Mouse (Mus musculus) gastrocnemius, postnatal 25 days (tissue): Measurements from ENCODE around the gene Ywhag. TPM values are rescaled to one million over a fixed set of nuclear protein-coding genes. Genes with fewer than 3 reads are reported as not detected.

Experiments
- DNase-seq: peaks from one replicate; pipeline ENCODE4 v3.0.0; 2022
- total RNA-seq, 2 experiments: library from RNA; stranded (reverse); gene quantifications; 1 replicate in 1 of 2; 2 replicates in 1 of 2; pipeline ENCODE4 v1.2.3; 2021

Gene Ywhag
- total RNA-seq, 2 experiments from 2014 or later: 282 to 288 TPM

DNA sequence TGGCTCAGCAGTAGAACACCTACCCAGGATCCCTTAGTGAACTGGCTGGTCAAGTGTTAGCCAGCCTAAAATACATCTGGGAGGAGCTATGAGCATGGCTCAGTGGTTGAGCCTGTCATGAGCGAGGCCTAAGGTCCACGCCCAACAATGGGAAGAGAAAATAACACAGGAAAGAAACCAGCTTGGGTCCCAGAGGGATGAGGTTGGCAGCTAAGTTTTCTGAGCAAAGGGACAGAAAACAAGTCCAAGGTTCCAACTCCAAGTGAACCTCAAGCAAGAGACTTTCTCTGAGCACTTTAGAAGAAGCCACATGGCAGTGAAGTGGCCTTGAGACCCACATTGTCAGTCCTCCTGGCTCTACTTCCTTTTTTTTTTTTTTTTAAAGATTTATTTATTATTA lies 17.2 kb upstream of the Ywhag start:
- DNase-seq: no peak

DNA sequence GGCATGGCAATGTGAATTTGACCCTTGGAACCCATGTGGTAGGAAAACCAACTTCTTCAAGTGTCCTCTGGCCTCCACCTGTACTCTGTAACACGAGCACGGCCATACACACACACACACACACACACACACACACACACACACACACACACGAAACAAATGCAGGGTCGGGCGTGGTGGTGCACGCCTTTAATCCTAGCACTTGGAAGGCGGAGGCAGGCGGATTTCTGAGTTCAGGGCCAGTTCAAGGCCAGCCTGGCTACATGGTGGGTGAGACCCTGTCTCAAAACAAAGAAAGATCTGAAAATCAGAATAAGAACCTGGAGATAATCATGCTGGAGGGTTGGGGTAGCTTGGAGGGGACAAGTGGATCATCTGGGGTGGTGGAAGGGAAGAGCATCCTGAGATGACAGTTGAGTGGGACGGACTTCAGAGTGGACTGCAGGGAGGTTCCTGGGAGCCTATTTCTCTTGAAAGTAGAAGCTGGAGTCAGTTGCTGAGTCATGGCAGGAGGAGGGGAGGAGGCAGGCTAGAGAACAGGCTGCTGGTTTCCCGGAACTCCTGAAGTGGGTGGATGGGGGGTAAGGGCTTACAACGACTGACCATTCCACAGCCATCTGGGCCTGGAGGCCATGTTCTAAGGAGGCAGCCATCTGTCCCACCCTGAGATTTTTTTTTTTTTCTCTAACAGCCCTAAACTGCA lies 16.4 kb upstream of the Ywhag start:
- no peak for DNase-seq

DNA sequence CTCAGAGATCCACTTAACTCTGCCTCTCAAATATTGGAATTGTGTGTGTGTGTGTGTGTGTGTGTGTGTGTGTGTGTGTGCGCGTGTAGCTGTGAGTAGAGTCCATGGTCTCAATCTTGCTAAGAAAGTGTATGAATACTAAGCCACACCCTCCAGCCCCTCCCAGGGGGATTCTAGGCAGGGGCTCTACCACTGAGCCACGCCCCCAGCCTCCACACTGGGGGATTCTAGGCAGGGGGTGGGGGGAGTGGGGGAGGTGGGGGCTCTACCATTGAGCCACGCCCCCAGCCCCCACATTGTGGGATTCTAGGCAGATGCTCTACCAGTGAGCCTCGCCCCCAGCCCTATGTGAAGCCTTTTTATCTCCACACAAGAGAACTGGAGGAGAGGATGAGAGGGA lies 12.2 kb upstream of the Ywhag start:
- no peak for DNase-seq

DNA sequence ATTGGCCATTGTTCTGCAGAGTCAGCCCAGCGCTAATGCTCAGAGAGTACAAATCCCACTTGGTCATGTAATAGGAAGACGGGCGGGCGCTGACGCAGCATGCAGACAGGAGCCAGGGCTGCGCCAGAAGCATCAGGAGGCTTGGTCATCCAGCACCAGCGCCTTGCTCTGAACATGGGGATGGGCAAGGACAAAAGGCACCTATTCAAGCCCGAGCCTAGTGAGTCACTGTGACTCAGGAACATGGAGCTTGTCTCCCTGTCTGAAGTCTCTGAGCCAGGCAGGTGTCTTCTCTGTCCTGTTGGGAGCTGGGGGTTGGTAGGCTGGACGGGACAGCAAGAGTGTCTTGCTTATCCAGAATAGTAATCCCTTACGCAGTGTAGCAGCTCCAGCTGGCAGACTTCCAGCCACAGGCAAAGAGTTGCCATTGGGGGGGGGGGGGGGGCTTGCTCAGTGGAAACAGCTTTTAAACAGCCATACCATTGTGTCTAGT lies 11.5 kb upstream of the Ywhag start:
- peak; percentile 28 for DNase-seq

DNA sequence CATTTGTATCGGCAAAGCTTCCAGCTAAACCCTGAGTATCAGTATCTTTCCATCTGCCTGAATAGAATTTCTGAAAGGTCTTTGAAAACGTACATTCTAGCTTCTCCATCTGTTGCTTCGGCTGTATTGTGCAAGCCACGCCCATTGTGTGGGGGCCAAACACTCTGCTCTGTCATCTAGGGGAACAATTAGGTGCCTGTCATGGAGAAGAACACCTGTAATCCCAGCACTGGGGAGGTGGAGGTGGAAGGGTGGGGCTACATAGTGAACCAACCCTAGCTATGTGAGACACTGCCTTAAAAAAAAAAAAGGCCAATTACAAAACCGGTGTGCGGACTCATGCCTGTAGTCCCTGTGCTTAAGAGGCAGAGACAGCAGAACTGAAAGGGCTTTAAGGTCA lies 8.3 kb upstream of the Ywhag start:
- DNase-seq: no peak

DNA sequence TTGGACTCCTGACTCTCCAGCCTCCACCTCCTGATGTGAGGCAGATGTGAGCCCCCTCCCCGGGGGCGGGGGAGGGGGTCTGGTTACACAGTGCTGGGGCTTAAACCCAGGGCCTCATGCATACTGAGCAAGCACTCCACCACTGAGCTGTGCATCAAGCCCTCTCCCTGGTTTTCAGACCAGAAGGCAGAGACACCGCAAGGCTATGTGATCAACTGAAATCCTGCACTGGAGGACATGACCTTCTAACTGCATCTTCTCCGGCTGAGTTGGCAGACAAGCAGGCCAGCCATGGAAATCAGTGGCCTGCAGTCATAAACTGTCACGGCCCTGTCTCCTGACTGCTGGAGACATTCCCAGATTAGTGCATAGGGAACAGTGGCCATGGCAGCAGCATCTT lies 6.2 kb upstream of the Ywhag start:
- no peak for DNase-seq

DNA sequence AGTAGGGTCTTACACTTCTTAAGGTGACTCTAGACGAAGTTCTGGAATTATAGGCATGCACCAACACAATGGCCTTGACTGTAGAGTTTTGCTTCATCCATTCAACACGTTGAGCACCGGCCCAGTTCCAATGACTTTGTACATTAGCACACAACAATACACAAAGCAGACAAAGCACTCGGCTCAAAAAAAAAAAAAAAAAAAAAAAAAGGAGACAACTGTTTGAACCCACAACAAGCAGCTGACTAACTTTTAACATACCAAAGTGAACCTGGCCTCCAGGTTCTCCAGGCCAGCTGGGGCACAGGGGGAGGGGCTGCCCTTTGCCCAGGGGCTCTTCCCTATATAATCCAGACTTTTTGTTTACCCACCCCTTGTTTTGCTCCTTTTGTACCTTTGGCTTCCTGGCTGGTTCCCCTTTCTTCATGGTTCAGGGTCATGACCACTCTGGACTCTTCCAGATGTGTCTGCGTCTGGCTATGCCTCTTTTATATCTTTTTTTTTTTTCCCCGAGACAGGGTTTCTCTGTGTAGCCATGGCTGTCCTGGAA lies 1.3 kb upstream of the Ywhag start:
- DNase-seq: no peak

DNA sequence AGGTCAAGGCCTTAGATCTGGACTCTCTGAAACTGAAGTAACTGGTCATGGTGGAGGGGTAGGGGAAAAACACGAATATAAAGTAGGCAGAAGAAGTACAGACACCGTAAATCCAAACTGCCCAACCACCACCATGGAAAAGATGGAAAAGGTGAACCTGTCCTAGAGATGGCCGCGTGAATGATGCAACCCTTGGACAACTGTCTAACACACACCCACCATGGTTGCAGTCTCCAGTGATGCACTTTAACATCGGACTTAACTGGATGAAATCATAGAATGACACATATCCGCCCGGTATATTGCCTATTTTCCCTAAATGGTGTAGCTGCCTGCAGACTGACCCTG lies 734 bp upstream of the Ywhag start:
- no peak for DNase-seq

DNA sequence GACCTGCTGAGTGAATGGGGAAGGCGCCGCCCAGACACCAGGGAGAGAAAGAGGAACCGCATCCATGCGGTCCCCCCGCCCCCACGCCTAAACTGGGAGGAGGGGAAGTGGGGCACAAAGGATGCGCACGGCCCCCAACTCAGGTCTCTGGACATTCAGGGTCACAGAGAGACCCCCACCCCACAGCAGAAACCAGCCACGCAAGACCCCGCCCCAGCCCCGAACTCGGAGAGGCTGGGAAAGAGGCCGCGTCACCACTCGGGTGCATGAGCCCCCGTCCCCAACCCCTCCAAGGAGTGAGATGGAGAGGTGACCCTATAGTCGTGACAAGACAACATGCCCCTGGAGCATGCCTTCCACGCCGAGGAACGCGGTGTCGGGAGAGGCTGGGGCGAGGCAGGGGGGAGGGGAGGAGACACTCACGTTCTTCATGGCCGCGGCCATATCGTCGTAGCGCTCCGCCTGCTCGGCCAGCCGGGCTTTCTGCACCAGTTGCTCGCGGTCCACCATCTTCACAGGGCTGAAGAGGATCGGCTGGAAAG lies 445 bp downstream of the Ywhag start:
- DNase-seq: peak; percentile 62

DNA sequence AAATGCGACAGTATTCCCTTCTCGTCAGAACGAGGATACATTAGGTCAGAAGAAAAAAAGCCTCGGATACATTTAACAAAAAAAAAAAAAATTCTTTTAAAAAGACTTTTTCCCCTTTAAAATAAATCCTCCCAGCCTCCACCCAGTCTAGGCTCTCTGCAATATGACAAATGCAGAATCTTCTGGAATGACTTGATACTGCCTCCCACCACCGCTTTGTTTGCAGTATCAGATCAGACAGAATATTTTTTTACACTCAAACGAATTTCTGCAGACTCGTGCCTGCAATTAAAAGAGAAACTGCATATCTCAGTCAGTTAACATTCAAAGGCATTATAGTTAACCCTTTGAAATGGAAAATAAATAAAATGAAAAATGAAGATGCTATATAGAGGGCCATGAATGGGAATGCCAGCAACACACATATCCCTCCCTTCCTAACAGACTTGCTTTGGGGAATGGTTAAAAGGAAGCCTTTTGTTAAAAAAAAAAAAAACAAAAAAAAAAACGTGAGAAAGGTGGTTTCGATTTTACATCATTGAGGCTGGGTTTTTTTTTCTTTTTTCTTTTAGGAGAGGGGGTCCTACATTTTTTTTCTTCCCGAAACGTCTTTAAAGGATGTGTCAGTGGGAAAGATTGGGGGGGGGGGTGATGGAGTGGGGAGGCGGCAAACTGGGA lies 1.1 kb downstream of the Ywhag start:
- no peak for DNase-seq

DNA sequence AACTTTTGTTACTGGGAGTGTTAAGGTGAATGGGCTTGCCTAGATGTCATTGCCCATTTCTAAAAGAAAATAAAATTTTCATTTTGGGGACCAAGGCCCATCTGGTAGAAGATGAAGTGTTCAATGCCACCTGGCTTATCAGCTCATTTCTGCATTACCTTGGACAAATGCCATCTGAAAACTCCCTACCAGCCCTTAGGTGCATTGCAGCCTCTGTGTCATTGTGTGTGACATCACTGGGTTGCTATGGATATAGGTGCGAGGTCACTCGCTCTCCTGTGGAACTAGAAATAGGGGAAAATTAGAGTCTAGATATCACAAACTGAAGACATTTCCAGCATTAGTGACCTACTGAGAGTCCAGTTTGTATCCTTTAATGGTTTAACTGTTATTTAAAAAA lies 2.1 kb downstream of the Ywhag start:
- no peak for DNase-seq

DNA sequence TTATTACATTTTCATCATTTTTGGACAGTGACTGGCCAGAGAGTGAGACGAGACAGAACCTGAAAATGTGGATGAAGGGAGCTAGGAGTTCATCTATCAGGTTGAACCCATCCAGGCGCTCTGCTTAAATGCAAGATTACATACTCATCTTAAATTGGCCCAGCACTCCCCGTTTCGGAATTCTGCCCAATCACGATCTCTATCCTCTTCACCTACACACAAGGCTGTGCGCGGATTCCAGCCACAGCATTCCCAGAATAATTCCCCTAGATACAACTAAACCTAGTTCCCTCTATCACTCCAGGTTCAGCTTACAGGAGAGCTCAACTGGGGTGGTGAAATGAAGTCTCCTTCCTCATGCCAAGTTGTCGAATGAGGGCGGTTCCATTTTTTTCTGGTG lies 2.9 kb downstream of the Ywhag start:
- DNase-seq: no peak

DNA sequence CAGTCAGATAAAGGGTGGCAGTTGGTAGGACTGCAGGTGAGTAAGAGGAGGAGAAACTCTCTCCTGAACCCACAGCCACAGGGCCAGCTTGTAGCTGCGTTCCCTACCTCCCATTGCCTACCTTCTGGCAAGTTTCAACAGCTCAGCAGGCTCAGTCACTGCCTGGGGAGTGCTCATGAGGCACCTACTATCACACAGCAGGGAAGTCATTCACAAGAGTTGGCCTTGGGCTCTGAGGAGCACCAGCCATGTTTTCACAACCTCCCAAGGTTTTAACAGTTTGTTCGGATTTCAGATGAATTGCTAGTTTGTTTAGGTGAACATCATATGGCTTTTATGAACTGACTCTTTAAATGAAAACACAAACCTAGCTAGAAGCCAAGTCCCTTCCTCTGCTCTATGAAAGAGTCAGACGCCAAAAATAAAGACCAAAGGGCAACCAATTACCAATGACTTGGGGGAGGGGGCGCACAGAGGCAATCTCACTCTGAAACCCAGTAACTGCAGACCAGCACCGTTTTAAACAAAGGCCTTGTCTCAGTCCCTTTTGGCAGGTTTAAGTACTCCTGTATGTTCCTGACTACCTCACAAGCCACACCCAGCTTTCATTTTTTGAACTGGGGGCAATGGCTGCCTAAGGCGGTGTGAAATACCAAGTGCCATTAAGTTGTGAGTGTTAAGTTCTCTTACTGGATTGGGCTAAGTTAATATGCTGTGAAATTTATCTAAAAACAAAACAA lies 4.6 kb downstream of the Ywhag start:
- DNase-seq: no peak

DNA sequence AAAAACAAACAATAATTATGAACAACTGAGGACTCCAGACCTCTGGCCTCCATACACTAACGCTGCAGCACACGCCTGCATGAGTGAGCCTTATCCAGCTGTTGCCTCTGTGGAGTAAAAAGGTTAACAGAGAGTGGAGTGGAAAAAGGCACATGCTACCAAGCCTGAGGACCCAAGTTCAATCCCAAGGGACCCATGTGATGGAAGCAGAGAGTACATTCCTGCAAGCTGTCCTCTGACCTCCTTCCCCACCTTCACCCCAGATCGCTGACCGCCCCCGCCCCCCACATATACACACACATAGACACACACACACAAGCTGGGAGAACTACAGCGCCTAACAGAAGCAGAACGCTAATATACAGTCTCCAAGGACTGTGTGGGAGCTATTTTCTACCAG lies 10.5 kb downstream of the Ywhag start:
- no peak for DNase-seq

DNA sequence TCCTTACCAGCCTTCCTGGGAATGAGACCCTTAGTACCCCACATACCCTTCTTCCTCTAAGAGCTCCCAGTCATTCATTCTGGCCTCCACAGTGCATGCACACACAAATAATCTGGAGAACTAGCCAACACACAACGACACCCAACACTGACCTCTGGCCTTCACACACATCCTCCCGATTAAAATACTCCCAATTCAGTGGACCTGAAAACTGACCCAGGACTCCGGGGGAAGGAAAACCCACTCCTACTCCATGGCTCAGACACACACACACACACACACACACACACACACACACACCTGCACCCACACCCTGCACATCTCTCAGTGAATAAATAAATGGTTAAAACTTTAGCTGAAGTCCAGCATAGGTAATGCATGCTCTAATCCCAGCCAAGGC lies 14.5 kb downstream of the Ywhag start:
- no peak for DNase-seq

DNA sequence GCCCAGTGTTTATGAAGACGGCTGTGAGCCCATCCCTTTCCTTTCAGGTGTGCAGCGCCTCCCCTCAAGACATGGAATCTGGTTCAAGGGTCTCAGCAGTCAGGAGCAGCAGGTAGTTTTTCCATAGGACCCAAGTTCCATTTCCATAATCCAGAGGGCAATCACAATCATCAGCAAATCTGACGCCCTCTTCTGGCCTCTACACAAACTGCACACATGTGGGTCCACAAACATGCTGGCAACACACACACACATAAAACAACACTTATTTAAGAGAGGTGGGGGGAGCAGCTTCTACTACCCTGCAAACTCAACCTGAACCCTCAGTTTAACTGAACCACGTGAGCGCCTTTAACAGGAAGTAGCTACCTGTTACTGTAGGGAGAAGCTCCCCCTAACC lies 15.8 kb downstream of the Ywhag start:
- DNase-seq: no peak

DNA sequence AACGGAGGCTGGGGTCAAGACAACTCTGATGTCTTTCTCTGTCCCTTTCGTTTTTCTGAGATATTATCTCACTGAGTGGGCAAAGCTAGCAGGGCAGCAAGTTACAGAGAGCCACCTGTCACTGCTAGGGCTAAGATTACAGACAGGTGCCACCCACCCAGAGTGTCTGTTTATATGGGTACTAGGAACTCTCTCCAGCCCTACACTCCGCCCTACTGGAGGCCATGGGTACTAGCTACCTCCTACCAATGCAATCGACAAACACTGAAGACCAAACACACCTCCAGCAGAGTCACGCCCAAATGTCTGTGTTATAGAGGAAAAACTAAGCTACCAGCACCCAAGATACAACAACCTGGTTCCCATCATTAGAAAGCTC lies 16.4 kb downstream of the Ywhag start:
- no peak for DNase-seq

DNA sequence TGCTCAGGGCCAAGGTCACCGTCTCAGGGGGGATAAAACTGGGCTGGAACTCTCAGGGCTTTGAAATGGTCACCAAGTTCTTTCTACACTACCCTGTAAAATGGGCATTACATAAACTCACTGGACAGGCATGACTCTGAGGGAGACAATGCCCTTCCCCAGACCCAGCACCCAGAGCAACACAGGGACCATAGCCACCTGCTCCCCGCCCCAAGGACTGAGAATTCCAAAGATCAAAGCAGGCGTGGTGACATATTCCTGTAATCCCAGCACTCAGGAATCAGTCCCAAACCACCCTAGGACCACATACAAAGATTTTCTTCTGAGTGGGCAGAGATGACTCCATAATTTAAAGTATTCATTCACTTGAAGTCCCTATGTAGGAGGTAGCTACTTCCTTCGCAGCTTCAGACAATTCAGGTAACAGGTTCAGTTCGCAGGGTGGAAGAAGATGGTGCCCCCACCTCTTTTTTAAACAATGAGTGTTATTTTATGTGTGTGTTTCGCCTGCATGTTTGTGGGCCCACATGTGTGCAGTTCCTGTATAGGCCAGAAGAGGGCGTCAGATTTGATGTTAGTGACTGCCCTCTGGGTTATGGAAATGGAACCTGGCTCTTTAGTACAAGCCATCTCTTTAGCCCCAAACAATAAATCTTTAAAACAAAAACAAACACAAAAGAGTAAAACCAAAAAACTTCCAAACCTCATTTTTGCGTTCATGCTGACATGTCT lies 16.9 kb downstream of the Ywhag start:
- DNase-seq: no peak

DNA sequence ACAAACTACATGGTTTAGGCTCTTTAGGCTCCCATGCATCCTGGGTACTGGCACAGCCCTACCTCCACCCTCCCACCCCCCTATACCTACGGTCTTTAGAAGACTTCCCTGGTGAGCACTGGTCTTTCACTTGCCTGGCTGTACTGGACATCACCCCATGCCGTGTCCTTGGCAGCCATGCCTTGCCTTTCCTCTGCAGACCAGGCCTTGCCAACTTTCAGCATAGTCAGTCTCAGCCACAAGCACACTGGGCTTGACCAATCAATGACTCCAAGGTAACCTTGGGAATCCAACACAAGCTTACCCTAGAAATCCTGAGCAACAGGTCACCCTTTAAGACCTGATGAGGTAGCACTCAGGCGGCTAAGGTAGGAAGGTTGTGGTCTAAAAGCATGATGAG lies 17.8 kb downstream of the Ywhag start:
- peak; percentile 39 for DNase-seq

DNA sequence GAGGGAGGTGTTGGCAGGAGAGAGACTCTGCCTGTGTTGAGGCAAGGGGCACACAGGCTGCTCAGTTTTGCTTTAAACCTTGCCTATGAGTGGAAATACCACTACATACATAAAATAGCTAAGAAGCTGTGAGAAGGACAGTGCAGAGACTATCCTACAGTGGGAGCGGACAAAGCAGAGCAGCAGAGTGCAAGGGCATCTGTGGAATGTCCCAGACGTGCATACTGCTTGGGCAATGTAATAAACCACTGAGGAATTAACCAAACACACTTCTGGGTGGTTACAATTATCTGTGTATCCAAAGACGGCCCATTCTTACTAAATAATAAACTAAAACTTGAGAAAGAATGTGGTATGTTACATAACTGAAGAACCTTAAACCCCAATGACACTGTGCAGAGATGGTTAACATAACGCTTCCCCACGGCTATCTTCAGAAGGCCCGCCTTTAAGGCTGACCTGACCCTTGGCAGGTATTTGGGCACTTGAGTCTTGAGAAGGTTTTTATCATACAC lies 18.3 kb downstream of the Ywhag start:
- DNase-seq: no peak

DNA sequence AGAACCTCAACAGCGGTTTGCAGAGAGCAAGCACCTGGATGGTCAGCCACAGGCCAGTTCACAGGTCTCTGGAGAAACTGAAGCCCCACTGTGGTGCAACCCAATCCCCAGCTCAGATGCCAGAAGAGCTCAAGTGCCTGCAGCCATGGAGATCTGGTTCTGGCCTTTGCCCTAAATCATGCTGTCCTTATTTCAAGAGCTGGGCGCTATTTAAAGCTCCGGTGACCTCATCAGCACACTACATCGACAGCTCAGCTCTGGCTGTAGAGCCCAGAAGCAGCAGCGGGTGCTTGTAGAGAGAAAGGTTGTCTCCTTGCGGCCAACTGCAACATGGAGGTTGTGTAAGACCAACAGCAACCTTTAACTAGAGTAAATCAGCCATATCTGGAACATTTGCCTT lies 20.3 kb downstream of the Ywhag start:
- peak; percentile 84 for DNase-seq

DNA sequence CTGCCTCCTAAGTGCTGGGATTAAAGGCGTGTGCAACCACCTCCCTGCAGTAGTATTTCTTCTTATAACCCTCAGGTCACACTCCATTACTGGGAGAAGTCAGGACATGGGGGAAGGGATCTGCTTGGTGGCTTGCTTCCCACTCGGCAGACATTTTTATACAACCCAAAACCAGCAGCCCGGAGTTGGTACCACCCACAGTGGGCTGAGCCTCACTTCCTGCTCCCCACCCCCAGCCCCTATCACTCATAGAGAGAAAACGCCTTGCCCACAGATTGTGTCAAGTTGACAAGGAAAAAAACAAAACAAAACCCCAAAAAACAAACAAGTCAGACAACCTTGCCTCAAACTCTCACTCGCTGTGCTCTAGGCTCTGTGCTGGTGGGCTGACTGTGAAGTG lies 21.2 kb downstream of the Ywhag start:
- no peak for DNase-seq
